Mouse (Mus musculus) skeletal muscle tissue, adult 2 months (tissue): ENCODE data around the gene Zdhhc22.

Experiments
- DNase-seq: peaks from one replicate; pipeline ENCODE4 v3.0.0-alpha.2; 2012; ENCODE audit warnings: low read depth, low spot score

The Zdhhc22 gene

GRCm38 (mm10) chr12:86961589-86962344 lies 28.5 kb downstream of the Zdhhc22 start:
- no peak for DNase-seq

- DNase-seq: no peak
Measured at GRCm38 (mm10) chr12:86960791-86961335, 29.4 kb downstream of the Zdhhc22 start.

DNA sequence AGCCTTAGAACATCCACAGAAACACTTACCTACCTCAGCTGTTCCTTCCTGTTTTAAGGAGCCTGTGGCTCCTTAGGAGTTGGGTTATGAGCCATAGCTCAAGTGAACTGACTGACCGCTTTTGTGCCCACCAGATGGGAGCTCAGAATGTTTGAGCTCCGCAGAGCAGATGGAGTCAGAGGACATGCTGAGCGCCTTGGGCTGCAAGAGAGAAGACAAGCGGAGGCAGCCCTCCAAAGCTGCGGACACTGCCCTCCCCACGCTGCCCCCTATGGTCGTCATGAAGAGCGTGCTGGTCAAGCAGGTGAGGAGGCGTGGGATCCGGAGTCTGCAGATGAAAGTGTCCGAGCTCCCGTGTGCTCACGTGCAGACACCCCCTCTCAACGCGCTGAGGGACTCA lies 30.1 kb downstream of the Zdhhc22 start:
- no peak for DNase-seq

DNA sequence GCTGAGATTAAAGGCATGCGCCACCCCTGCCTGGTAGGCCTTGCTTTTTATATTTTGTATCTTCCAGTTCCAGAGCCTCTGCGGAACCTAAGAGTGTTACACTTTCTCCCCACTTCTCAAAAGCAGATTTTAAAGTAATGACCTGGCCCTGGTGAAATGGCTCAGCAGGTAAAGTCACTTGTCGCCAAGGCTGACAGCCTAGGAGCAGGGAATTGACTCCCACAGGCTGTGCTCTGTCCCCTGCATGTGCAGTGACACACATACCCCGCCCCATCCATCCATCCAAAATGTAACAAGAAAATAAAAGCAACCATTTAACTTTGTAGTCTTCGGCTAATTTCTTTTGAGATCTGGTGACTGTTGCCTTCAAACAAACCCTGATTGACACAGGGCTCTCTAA lies 30.6 kb downstream of the Zdhhc22 start:
- DNase-seq: no peak

DNA sequence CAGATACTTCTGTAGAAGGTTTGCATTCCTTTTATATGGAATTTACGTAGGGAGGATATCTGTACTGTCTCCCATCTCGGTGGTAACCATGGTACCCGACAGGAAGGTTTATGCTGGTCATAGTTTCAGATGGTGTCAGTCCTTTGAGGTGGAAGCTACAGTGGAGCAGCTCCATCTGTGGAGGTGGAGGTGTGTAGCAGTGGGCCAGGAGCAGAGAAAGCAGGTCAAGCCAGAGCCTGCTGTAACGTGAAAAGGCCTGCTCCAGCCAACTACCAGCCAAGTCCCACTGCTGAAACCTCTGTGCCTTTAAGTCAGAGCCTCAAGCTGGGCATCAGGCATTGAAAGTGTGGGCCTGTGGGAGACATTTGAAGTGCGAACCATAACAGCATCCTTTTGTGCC lies 31.7 kb downstream of the Zdhhc22 start:
- no peak for DNase-seq

DNA sequence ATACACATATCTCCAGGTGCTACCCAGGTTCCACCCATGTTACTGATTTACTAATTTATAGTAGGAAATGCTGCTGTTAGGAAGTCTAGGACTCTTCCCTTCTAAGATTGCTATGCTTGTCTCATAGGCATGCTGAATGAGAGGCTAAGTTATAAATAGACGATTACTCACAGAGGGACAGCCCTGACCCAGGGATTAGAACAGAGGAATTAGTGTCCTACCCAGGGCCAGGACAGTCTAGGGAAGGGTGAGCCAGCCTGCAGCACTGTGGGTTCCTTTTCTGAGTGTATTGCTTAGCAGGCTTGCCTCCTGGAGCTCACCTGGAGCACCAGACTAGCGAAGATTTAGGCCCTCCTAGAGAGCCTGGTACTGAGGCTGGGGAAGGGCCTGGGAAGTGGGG lies 34.3 kb downstream of the Zdhhc22 start:
- peak; percentile 76 for DNase-seq

- DNase-seq: no peak
Measured at GRCm38 (mm10) chr12:86952331-86952850, 37.8 kb downstream of the Zdhhc22 start.

- DNase-seq: no peak
Measured at GRCm38 (mm10) chr12:86950961-86951360, 39.3 kb downstream of the Zdhhc22 start.

DNA sequence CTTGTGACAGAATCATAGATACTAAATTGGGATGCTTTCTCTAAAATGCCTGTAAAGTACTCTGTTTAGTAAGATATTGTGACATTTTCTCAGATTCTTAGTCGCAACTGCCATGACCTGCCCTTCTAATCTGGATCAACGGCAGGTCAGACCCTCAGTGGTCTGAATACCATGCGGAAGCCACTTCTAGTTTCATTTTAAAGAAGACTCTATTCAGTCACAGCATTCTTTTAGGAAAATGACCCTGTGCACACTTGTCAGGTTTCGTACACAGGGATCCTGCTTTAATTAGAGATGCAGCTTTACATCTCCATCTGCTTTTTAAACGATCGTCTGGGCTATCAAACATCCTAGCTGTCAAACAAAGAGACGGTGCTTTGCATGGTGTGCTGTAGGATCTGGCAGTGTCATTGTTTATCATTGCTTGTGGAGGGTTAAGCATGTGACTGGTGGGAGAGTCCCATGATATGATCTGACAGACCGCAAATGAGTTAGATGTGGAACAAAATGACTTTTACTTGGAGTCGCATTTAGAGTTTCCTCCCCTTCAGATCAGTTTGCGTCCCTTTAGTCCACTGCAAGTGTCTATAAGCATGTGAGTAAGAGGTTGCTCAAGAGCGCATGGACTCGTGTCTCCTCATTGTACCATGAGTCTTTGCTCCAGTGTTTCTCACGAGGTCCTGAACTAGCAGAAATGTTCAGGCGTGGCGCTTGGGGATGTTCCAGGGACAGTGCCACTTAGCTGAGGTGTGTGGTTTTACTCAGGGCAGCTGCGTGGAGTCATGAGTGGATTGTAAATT lies 39.9 kb downstream of the Zdhhc22 start:
- DNase-seq: no peak

GRCm38 (mm10) chr12:86949501-86949900 lies 40.7 kb downstream of the Zdhhc22 start:
- DNase-seq: no peak

DNA sequence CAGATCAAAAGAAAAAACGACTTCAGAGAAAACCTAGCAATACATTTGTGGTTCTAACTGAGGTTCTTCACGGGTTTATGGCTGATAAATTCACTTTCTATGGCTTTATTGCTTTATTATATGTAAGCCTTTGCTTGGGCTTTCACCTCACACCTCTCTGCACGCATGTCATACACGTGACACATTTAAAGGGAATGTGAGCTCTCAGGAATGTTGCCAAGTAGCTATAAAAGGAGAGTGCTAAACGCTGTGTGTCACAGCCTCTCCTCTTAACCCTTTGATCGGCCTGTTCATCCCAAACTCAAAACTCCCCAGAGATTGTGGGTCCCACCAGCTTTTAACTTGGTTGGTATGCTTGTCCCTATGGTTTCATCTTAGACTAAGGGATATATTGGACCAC lies 41.6 kb downstream of the Zdhhc22 start:
- DNase-seq: peak; percentile 81

GRCm38 (mm10) chr12:86947681-86948401 lies 42.4 kb downstream of the Zdhhc22 start:
- peak; percentile 78 for DNase-seq

GRCm38 (mm10) chr12:86946862-86947574 lies 43.2 kb downstream of the Zdhhc22 start, which contains the start of gene Cipc:
TSS of gene Cipc (plus strand) at chr12:86947043.
- peak; percentile 99 for DNase-seq

DNA sequence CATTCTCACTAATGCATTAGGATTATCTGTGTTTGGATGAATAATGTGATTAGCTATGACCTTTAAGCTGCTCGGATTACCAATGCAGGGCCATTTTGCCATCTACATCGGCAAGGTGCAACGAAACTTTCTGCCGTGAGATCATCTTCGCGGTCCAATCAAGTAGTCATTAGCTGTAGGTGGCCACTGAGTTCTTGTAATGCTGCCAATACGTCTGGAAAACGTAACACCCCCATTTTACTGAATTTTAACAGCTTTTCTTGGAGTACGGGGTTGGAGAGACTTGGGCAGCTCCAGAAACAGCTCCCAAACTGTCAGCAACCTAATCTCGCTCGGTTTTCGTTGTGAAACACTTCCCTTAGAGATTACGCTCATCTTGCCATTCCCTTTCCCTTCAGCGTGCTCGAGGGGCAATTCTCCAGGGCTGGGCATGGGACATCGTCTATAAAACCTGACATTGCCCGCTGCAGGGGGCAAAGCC lies 43.9 kb downstream of the Zdhhc22 start:
- no peak for DNase-seq

- DNase-seq: peak; percentile 73
Measured at GRCm38 (mm10) chr12:86945126-86945525, 45.1 kb downstream of the Zdhhc22 start.

DNA sequence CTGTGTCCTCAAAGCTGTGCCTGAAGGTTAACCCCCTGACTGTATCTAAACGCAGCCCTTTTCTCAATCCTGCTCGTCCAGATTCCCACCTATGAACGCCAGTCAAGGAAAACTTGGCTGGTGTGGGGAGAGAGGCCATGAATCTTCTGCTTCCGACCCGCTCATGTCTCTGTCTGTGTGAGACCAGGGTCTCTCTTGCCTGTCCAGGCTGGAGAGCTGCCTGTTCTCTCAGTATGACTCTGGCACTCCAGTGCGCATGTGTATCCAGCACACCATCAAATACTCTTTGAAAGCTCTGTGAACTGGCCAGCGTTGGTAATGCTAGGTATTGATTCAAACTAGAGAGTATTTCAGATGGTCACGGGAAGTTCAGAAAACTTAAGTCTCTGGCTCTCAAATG lies 46.8 kb downstream of the Zdhhc22 start:
- no peak for DNase-seq

DNA sequence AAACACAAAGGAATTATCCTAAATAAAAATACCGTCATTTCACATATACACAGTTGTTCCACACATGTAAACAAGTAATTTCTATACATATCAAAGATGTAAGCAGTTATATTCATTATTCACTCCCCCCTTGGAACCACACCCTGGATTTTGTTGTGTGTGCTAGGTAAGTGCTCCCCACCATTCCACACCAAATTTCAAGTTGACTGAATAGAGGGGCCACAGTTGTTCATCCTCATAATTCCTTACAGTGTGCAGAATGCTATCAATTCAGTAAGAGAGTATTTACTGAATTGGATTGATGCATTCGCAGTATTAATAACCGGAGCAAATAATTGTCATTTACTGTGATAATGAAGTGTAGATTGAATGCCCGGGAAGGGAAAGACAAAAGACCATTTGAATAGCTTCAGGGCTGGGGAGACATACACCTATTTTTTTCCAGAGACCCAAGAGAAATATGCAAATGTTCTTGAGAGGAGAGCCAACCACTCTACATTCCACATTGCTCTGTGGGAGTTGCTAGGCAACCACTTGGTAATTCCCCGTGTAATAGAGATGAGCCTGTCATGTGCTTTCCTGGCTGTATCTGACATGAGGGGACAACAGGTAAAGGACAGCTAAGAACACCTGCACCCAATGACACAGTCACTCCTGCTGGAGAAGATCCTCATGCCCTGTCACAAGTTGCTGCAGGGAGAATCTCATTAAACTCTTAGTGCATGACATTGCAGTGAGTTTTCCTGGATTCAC lies 48.3 kb downstream of the Zdhhc22 start:
- DNase-seq: no peak

DNA sequence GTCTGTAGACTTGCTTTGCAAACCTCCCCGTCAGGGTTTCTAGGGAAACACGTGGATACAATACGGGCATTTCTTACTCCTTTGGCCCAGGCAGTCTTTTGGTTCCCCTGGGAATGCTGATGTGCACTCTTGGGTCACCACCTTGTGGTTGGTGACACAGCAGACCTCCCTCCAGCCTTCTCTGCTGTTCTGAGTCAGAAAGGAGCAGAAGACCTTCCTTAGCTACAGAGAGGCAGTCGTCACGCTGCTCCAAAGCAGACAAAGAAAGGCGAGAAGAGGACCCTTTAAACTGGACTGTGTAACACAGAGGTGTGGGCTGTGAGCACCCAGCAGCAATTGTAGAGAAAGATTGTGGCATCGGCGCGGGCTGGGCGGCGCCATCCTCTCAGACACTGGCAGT lies 49.1 kb downstream of the Zdhhc22 start:
- no peak for DNase-seq

DNA sequence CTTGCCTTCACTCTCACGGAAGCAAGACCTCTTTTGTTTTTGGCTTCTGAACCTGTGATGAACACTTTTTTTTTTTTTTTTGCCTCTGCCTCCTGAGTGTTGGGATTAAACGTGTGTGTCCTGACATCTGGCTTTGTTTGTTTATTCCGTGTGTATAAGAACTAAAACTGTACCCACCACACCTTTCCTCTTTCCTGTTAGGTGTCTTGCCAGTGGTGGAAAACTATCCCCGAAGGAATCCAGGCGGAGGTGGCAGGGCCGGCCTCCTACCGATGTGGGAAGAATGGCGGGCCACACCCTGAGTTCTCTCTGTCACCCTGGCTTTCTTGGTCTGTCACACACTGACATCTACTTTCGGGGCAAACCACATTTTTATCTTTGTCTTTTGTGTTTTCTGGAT lies 51.7 kb downstream of the Zdhhc22 start:
- no peak for DNase-seq
